Mouse (Mus musculus): ENCODE results near the gene Hfe2. TPM values are rescaled to one million over a fixed set of nuclear protein-coding genes. Genes with fewer than 3 reads are reported as not detected.
A peak's percentile ranks its signal among the peaks of the same experiment; 100 is the strongest.
"Not testable (repeated sequence)": the region's sequence is repeated elsewhere in the genome, so short reads cannot be mapped to it uniquely, and the experiment has no call there.

Gene Hfe2
- polyA plus RNA-seq, 1 experiment from 2014 or later = 1.1 TPM

GRCm38 (mm10) chr3:96486828-96487559 lies 38.0 kb upstream of the Hfe2 start:
- WGBS = 14% methylated on average over 6 of the region's 38 CpGs
- ATAC-seq (replicated peaks; ENCODE audit: low FRiP score) = peak; percentile 88
- H3K9ac ChIP-seq; H3K9me3 ChIP-seq (replicated peaks); H3K36me3 ChIP-seq: not testable (repeated sequence)
- H3K4me1 ChIP-seq = peaks cover 17% of the 10 kb centered on the region; the same call in 1 of the 2 replicates
- peak overlapping the region; percentile 65 for H3K4me2 ChIP-seq
- H3K27ac ChIP-seq = 0 out of 2 replicates have a peak overlapping the region, but pooled peaks have one; percentile 93
- peak overlapping the region; percentile 38 for H3K4me3 ChIP-seq (replicated peaks)
- peaks cover 19% of the 10 kb centered on the region; the same call in 1 of the 2 replicates for H3K27me3 ChIP-seq

GRCm38 (mm10) chr3:96487596-96488289 lies 37.2 kb upstream of the Hfe2 start:
- Histone ChIP-seq H3K27ac (peak overlapping the region; percentile 93), H3K9me3 (replicated peaks) (no peaks in the 10 kb centered on the region), H3K9ac (peak overlapping the region; percentile 29), H3K4me3 (replicated peaks) (peak overlapping the region; percentile 38), H3K4me2 (peak overlapping the region; percentile 65), H3K4me1 (peaks cover 17% of the 10 kb centered on the region; the same call in 1 of the 2 replicates), H3K36me3 (no peaks in the 10 kb centered on the region), H3K27me3 (peaks cover 19% of the 10 kb centered on the region; the same call in 1 of the 2 replicates)
- 5% methylated on average over 26 of the region's 26 CpGs for WGBS
- no peak for ATAC-seq (replicated peaks; ENCODE audit: low FRiP score)

GRCm38 (mm10) chr3:96488290-96488906 lies 36.6 kb upstream of the Hfe2 start:
- H3K4me2 ChIP-seq = peak overlapping the region; percentile 65
- H3K27me3 ChIP-seq = peaks cover 16% of the 10 kb centered on the region; the same call in 1 of the 2 replicates
- not testable (repeated sequence) for H3K9me3 ChIP-seq (replicated peaks); H3K36me3 ChIP-seq
- H3K4me3 ChIP-seq (replicated peaks) = peak overlapping the region; percentile 38
- peak; percentile 88 for ATAC-seq (replicated peaks; ENCODE audit: low FRiP score)
- peak overlapping the region; percentile 29; the same call in 1 of the 2 replicates for H3K9ac ChIP-seq
- H3K4me1 ChIP-seq = peaks cover 17% of the 10 kb centered on the region; the same call in 1 of the 2 replicates
- WGBS = 4% methylated on average over 4 of the region's 55 CpGs
- peak overlapping the region; percentile 93 for H3K27ac ChIP-seq

- H3K4me2 ChIP-seq = 0 out of 2 replicates have a peak overlapping the region, but pooled peaks have one; percentile 30
- peaks cover 11% of the 10 kb centered on the region; the same call in 1 of the 2 replicates for H3K27me3 ChIP-seq
- not testable (repeated sequence) for H3K36me3 ChIP-seq; H3K9ac ChIP-seq; H3K9me3 ChIP-seq (replicated peaks)
- H3K4me1 ChIP-seq = peaks cover 17% of the 10 kb centered on the region; the same call in 1 of the 2 replicates
- peak; percentile 76 for ATAC-seq (replicated peaks; ENCODE audit: low FRiP score)
- H3K4me3 ChIP-seq (replicated peaks) = peak overlapping the region; percentile 26; the same call in 1 of the 2 replicates
- peak overlapping the region; percentile 86 for H3K27ac ChIP-seq
- WGBS = 0% methylated on average over 9 of the region's 31 CpGs
Observed at GRCm38 (mm10) chr3:96488907-96489629, 35.9 kb upstream of the Hfe2 start.

- H3K9ac ChIP-seq; ATAC-seq (replicated peaks; ENCODE audit: low FRiP score); H3K4me2 ChIP-seq; H3K9me3 ChIP-seq (replicated peaks); H3K36me3 ChIP-seq; H3K27me3 ChIP-seq; H3K4me3 ChIP-seq (replicated peaks): not testable (repeated sequence)
- WGBS = 77% methylated on average over 7 of the region's 8 CpGs
- peaks cover 17% of the 10 kb centered on the region; the same call in 1 of the 2 replicates for H3K4me1 ChIP-seq
- peak overlapping the region; percentile 83 for H3K27ac ChIP-seq
Observed at GRCm38 (mm10) chr3:96489636-96490035, 35.3 kb upstream of the Hfe2 start.

GRCm38 (mm10) chr3:96494456-96494855 lies 30.5 kb upstream of the Hfe2 start:
- not testable (repeated sequence) for H3K4me3 ChIP-seq (replicated peaks)

GRCm38 (mm10) chr3:96494912-96495311 lies 30.1 kb upstream of the Hfe2 start:
- no peaks in the 10 kb centered on the region for H3K9me3 ChIP-seq (replicated peaks)
- ATAC-seq (replicated peaks; ENCODE audit: low FRiP score) = no peak
- H3K4me2 ChIP-seq = no peak overlapping the region
- no peaks in the 10 kb centered on the region for H3K36me3 ChIP-seq
- peaks cover 7% of the 10 kb centered on the region for H3K4me1 ChIP-seq
- H3K27me3 ChIP-seq = no peaks in the 10 kb centered on the region
- WGBS = 96% methylated on average over 3 of the region's 3 CpGs
- no peak overlapping the region for H3K27ac ChIP-seq
- no peak overlapping the region for H3K4me3 ChIP-seq (replicated peaks)
- no peak overlapping the region for H3K9ac ChIP-seq

More at GRCm38 (mm10) chr3:96494456-96494855, 30.5 kb upstream of the Hfe2 start:
- H3K9me3 ChIP-seq (replicated peaks); H3K4me2 ChIP-seq; H3K36me3 ChIP-seq; H3K4me1 ChIP-seq; H3K27ac ChIP-seq; H3K9ac ChIP-seq; H3K27me3 ChIP-seq; ATAC-seq (replicated peaks; ENCODE audit: low FRiP score): not testable (repeated sequence)
- 91% methylated on average over 7 of the region's 11 CpGs for WGBS

GRCm38 (mm10) chr3:96495490-96496210 lies 29.3 kb upstream of the Hfe2 start:
- Histone ChIP-seq H3K4me2 (no peak overlapping the region), H3K4me3 (replicated peaks) (no peak overlapping the region), H3K27me3 (no peaks in the 10 kb centered on the region), H3K4me1 (peaks cover 7% of the 10 kb centered on the region), H3K9me3 (replicated peaks) (no peaks in the 10 kb centered on the region), H3K36me3 (no peaks in the 10 kb centered on the region), H3K27ac (no peak overlapping the region), H3K9ac (no peak overlapping the region)
- WGBS = 93% methylated on average over 1 of the region's 1 CpGs
- no peak for ATAC-seq (replicated peaks; ENCODE audit: low FRiP score)

- H3K9me3 ChIP-seq (replicated peaks) = no peaks in the 10 kb centered on the region
- H3K9ac ChIP-seq = no peak overlapping the region
- no peak overlapping the region for H3K27ac ChIP-seq
- 54% methylated on average over 7 of the region's 7 CpGs for WGBS
- no peaks in the 10 kb centered on the region for H3K27me3 ChIP-seq
- H3K4me3 ChIP-seq (replicated peaks) = no peak overlapping the region
- H3K36me3 ChIP-seq = no peaks in the 10 kb centered on the region
- no peak for ATAC-seq (replicated peaks; ENCODE audit: low FRiP score)
- H3K4me1 ChIP-seq = peaks cover 7% of the 10 kb centered on the region
- peak overlapping the region; percentile 94; the same call in 1 of the 2 replicates for H3K4me2 ChIP-seq
Observed at GRCm38 (mm10) chr3:96496216-96496615, 28.8 kb upstream of the Hfe2 start.

GRCm38 (mm10) chr3:96496620-96497275 lies 28.2 kb upstream of the Hfe2 start:
- not testable (repeated sequence) for H3K9me3 ChIP-seq (replicated peaks); H3K27me3 ChIP-seq; H3K4me1 ChIP-seq; ATAC-seq (replicated peaks; ENCODE audit: low FRiP score); H3K27ac ChIP-seq; H3K36me3 ChIP-seq
- WGBS = 11% methylated on average over 14 of the region's 14 CpGs
- Histone ChIP-seq H3K4me3 (replicated peaks) (peak overlapping the region; percentile 65), H3K9ac (peak overlapping the region; percentile 62), H3K4me2 (peak overlapping the region; percentile 94)
